Mouse (Mus musculus) frontal cortex, postnatal 36 days (tissue): ENCODE data around the gene Rgs7bp.

ENCODE experiments used
- DNase-seq, 2 experiments: peaks; one replicate each; pipeline ENCODE4 v3.0.0; 2022; ENCODE audit warnings: low spot score in 2 of 2

Gene Rgs7bp

GRCm38 (mm10) chr13:105054181-105054940 lies at the start of gene Rgs7bp:
Gene Rgs7bp (minus strand): TSS chr13:105054930.
- DNase-seq = peak; percentile 81 to 87

GRCm38 (mm10) chr13:105104385-105104784 lies 49.7 kb upstream of the Rgs7bp start:
- no peak for DNase-seq

GRCm38 (mm10) chr13:105100705-105101104 lies 46.0 kb upstream of the Rgs7bp start:
- DNase-seq = no peak

- no peak for DNase-seq
Observed at GRCm38 (mm10) chr13:105096316-105096715, 41.6 kb upstream of the Rgs7bp start.

GRCm38 (mm10) chr13:105089276-105089675 lies 34.5 kb upstream of the Rgs7bp start:
- no peak for DNase-seq

- no peak for DNase-seq
Observed at GRCm38 (mm10) chr13:105081862-105082261, 27.1 kb upstream of the Rgs7bp start, which contains the start of gene 4933425L06Rik. Gene 4933425L06Rik (plus strand): TSS chr13:105082122.

- DNase-seq = no peak
Observed at GRCm38 (mm10) chr13:105066890-105067845, 12.4 kb upstream of the Rgs7bp start.

- DNase-seq = no peak
Observed at GRCm38 (mm10) chr13:105066119-105066518, 11.4 kb upstream of the Rgs7bp start.

GRCm38 (mm10) chr13:105055374-105055773 lies 644 bp upstream of the Rgs7bp start:
- DNase-seq = no peak

GRCm38 (mm10) chr13:105054941-105055309 lies 195 bp upstream of the Rgs7bp start:
- no peak for DNase-seq

GRCm38 (mm10) chr13:105053618-105054017 lies 1.1 kb downstream of the Rgs7bp start:
- peak in 1 of 2 experiments; percentile 59 for DNase-seq

- no peak for DNase-seq
Observed at GRCm38 (mm10) chr13:105051432-105051831, 3.3 kb downstream of the Rgs7bp start.

- no peak for DNase-seq
Observed at GRCm38 (mm10) chr13:105048662-105049061, 6.1 kb downstream of the Rgs7bp start.

GRCm38 (mm10) chr13:105047377-105047776 lies 7.4 kb downstream of the Rgs7bp start:
- DNase-seq = no peak

- DNase-seq = no peak
Observed at GRCm38 (mm10) chr13:105043882-105044281, 10.8 kb downstream of the Rgs7bp start.

- DNase-seq = no peak
Observed at GRCm38 (mm10) chr13:105038334-105038733, 16.4 kb downstream of the Rgs7bp start.

GRCm38 (mm10) chr13:105037816-105038215 lies 16.9 kb downstream of the Rgs7bp start:
- DNase-seq = peak; percentile 51 to 67

GRCm38 (mm10) chr13:105031882-105032281 lies 22.8 kb downstream of the Rgs7bp start:
- DNase-seq = no peak

GRCm38 (mm10) chr13:105028276-105028675 lies 26.5 kb downstream of the Rgs7bp start:
- no peak for DNase-seq

GRCm38 (mm10) chr13:105016577-105016976 lies 38.2 kb downstream of the Rgs7bp start:
- DNase-seq = no peak

GRCm38 (mm10) chr13:105015710-105016404 lies 38.9 kb downstream of the Rgs7bp start:
- no peak for DNase-seq

GRCm38 (mm10) chr13:105011300-105011699 lies 43.4 kb downstream of the Rgs7bp start:
- no peak for DNase-seq
